In genomic region chr17:56271609-56272253, GRCm38 (mm10) we compare ENCODE assay signal across 23 mouse cellular contexts. TPM values are rescaled to one million over a fixed set of nuclear protein-coding genes. Genes with fewer than 3 reads are reported as not detected.
DNase-seq lines count a peak whose midpoint lies in the region; ATAC-seq and TF ChIP-seq lines count a peak whose summit lies in the region.
"Had no signal": no experiment of that assay in that cellular context is flagged by ENCODE, and none has a peak within 500 bp of the region (broad histone marks: within the 10 kb centered on the region; RNA-seq: fewer than 3 reads in every experiment).

No protein-coding gene starts in this region.

- TF ChIP-seq EP300 in heart, adult 2 months (IDR thresholded peaks at IDR 0.05; ENCODE audit: insufficient read depth, low read depth, low read length): no peak
- TF ChIP-seq EP300 in liver, embryonic 14.5 days (IDR thresholded peaks at IDR 0.05; ENCODE audit: low read depth): no peak
- no peak for TF ChIP-seq EP300 in liver, postnatal 0 days (IDR thresholded peaks at IDR 0.05; ENCODE audit: low read depth)

- H3K79me2 ChIP-seq in heart, adult 2 months (replicated peaks; ENCODE audit: control insufficient read depth, insufficient read depth, low read length): no peaks in the 10 kb centered on the region; the same call in 1 of the 2 replicates

- intact Hi-C loops in heart, adult 2 months (cut with DNase I): no loop called here

- H3K27ac ChIP-seq in heart, adult 2 months: no peak overlapping the region
- no peak overlapping the region for H3K27ac ChIP-seq in liver, embryonic 14.5 days
- H3K27ac ChIP-seq in liver, postnatal 0 days (ENCODE audit: low read depth): no peak overlapping the region
- H3K27ac ChIP-seq: embryonic facial prominence, embryonic 12.5 days; forebrain, embryonic 15.5 days; heart, embryonic 13.5 days; hindbrain, embryonic 13.5 days had no signal

- H3K4me1 ChIP-seq in heart, adult 2 months (ENCODE audit: control insufficient read depth, insufficient read depth, low read length): peaks cover 13% of the 10 kb centered on the region
- peaks cover 5 to 19% of the 10 kb centered on the region in 2 experiments; a peak in 3 of 4 replicates for H3K4me1 ChIP-seq in liver, embryonic 14.5 days (replicated peaks; ENCODE audit: control insufficient read depth in 2 of 2, insufficient read depth in 2 of 2, low read length in 1 of 2)
- peaks cover 23% of the 10 kb centered on the region for H3K4me1 ChIP-seq in liver, postnatal 0 days (ENCODE audit: insufficient read depth)
- H3K4me1 ChIP-seq: embryonic facial prominence, embryonic 12.5 days had no signal

- H3K4me2 ChIP-seq in liver, embryonic 14.5 days (ENCODE audit: low read depth): no peak overlapping the region
- no peak overlapping the region for H3K4me2 ChIP-seq in liver, postnatal 0 days (ENCODE audit: low read depth, low read length)
- H3K4me2 ChIP-seq: embryonic facial prominence, embryonic 12.5 days; forebrain, embryonic 15.5 days; heart, embryonic 13.5 days; hindbrain, embryonic 13.5 days had no signal

- no peaks in the 10 kb centered on the region for H3K27me3 ChIP-seq in heart, adult 2 months (ENCODE audit: control insufficient read depth, insufficient read depth, low read length)
- no peaks in the 10 kb centered on the region for H3K27me3 ChIP-seq in liver, embryonic 14.5 days (ENCODE audit: control insufficient read depth, insufficient read depth, low read length)
- H3K27me3 ChIP-seq in liver, postnatal 0 days (ENCODE audit: insufficient read depth, low read length): no peaks in the 10 kb centered on the region
- H3K27me3 ChIP-seq: embryonic facial prominence, embryonic 12.5 days; forebrain, embryonic 15.5 days; heart, embryonic 13.5 days; hindbrain, embryonic 13.5 days had no signal

- H3K9me3 ChIP-seq in liver, embryonic 14.5 days (ENCODE audit: control insufficient read depth, low read length): no peaks in the 10 kb centered on the region
- no peaks in the 10 kb centered on the region for H3K9me3 ChIP-seq in liver, postnatal 0 days (ENCODE audit: low read length)
- H3K9me3 ChIP-seq: embryonic facial prominence, embryonic 12.5 days; forebrain, embryonic 15.5 days; G1E; heart, embryonic 13.5 days; hindbrain, embryonic 13.5 days had no signal

- no peak overlapping the region for H3K9ac ChIP-seq in heart, adult 2 months (ENCODE audit: low read depth, low read length)
- no peak overlapping the region for H3K9ac ChIP-seq in liver, embryonic 14.5 days (replicated peaks)
- no peak overlapping the region for H3K9ac ChIP-seq in liver, postnatal 0 days (replicated peaks)
- H3K9ac ChIP-seq: embryonic facial prominence, embryonic 12.5 days; forebrain, embryonic 15.5 days; hindbrain, embryonic 13.5 days had no signal

- DNase-seq in cerebellum, adult 11-12 months: peak; percentile 52
- DNase-seq in cerebellum, adult 9-11 months: no peak
- DNase-seq in heart, adult 2 months: peak in 1 of 2 experiments; percentile 31
- DNase-seq in heart, adult 8-10 months (ENCODE audit: low spot score): no peak
- no peak for DNase-seq in liver, embryonic 14.5 days (ENCODE audit: low read depth in 3 of 3, low spot score in 3 of 3)
- DNase-seq in liver, postnatal 0 days: no peak
- no peak for DNase-seq in lung, postnatal 10 days
- DNase-seq: adrenal gland, adult 8-10 months; adrenal gland, postnatal 36 days; B cell, adult 2 months; cerebellum, adult 8-10 months; cerebellum, postnatal 25 days had no signal

- TF ChIP-seq CTCF in heart, adult 2 months (IDR thresholded peaks at IDR 0.05): 0 out of 2 replicates have a peak, but pooled peaks have one; percentile 6
- TF ChIP-seq CTCF in liver, embryonic 14.5 days (IDR thresholded peaks at IDR 0.05; ENCODE audit: low read depth): peak; percentile 25; the same call in 1 of the 2 replicates
- TF ChIP-seq CTCF in liver, postnatal 0 days (IDR thresholded peaks at IDR 0.05; ENCODE audit: low read depth): no peak

- 73% methylated on average over 12 of the region's 12 CpGs for WGBS in heart, adult 2 months
- 82% methylated on average over 12 of the region's 12 CpGs for WGBS in liver, embryonic 14.5 days (ENCODE audit: insufficient replicate concordance)
- 83% methylated on average over 12 of the region's 12 CpGs for WGBS in liver, postnatal 0 days (ENCODE audit: insufficient replicate concordance)

- H3K4me3 ChIP-seq in heart, adult 2 months: no peak overlapping the region
- no peak overlapping the region for H3K4me3 ChIP-seq in liver, embryonic 14.5 days (ENCODE audit: insufficient read depth in 1 of 2, low read depth in 2 of 2, low read length in 2 of 2)
- H3K4me3 ChIP-seq in liver, postnatal 0 days (ENCODE audit: low read depth, low read length): no peak overlapping the region
- H3K4me3 ChIP-seq: embryonic facial prominence, embryonic 12.5 days; forebrain, embryonic 15.5 days; heart, embryonic 13.5 days; hindbrain, embryonic 13.5 days had no signal

- ATAC-seq in liver, embryonic 14.5 days (ENCODE audit: insufficient read depth): no peak
- ATAC-seq in liver, postnatal 0 days: no peak
- ATAC-seq: CD4-positive, CD25-positive, alpha-beta regulatory T cell, adult 4 months; forebrain, embryonic 15.5 days had no signal

- H3K36me3 ChIP-seq in heart, adult 2 months (ENCODE audit: control insufficient read depth, insufficient read depth, low read length): no peaks in the 10 kb centered on the region
- no peaks in the 10 kb centered on the region; the same call in 1 of the 2 replicates for H3K36me3 ChIP-seq in liver, embryonic 14.5 days (replicated peaks; ENCODE audit: control insufficient read depth, insufficient read depth, low read depth)
- H3K36me3 ChIP-seq in liver, postnatal 0 days (replicated peaks; ENCODE audit: insufficient read depth, low read length): peaks cover 24% of the 10 kb centered on the region
- H3K36me3 ChIP-seq: forebrain, embryonic 15.5 days had no signal

- TF ChIP-seq POLR2A in heart, adult 2 months (IDR thresholded peaks at IDR 0.05; ENCODE audit: insufficient read depth, low read depth, low read length): no peak

RNA-seq across cellular contexts. Expression of gene Ticam1, which starts 4.9 kb away (rescaled TPM):
- 1 to 10 TPM; 8.0 TPM for total RNA-seq in heart, adult 2 months (2021)
- 16.8 and 18.0 TPM in 2 replicates for polyA plus RNA-seq in heart, adult 2 months (2012; rRNA removed)
- total RNA-seq in heart, adult 8-10 months (2022): 1 to 10 TPM; 6.9 to 9.5 (median 8.1) TPM
- polyA plus RNA-seq in liver, embryonic 14.5 days (2012; rRNA removed): 4.9 and 6.8 TPM in 2 replicates
- 3.4 and 3.8 TPM in 2 replicates for polyA plus RNA-seq in liver, embryonic 14.5 days (2014; fragmentation: Nextera tagmentation; extraction: Ambion mirVana)
- 2.6 and 3.1 TPM in 2 replicates for polyA plus RNA-seq in liver, postnatal 0 days (2015; fragmentation: Nextera tagmentation; extraction: Ambion mirVana)

RNA-seq across cellular contexts. Expression of gene Fem1a, which starts 15.1 kb away (rescaled TPM):
- 100 to 1,000 TPM; 108 to 124 TPM for total RNA-seq in heart, adult 2 months (2021)
- polyA plus RNA-seq in heart, adult 2 months (2012; rRNA removed): 81.5 and 104 TPM in 2 replicates
- total RNA-seq in heart, adult 8-10 months (2022): 100 to 1,000 TPM; 113 to 131 (median 128) TPM
- 5.6 and 5.8 TPM in 2 replicates for polyA plus RNA-seq in liver, embryonic 14.5 days (2012; rRNA removed)
- polyA plus RNA-seq in liver, embryonic 14.5 days (2014; fragmentation: Nextera tagmentation; extraction: Ambion mirVana): 4.9 and 5.8 TPM in 2 replicates
- 5.1 and 5.2 TPM in 2 replicates for polyA plus RNA-seq in liver, postnatal 0 days (2015; fragmentation: Nextera tagmentation; extraction: Ambion mirVana)

RNA-seq across cellular contexts. Expression of gene Plin3, which starts 20.9 kb away (rescaled TPM):
- total RNA-seq in heart, adult 2 months (2021): 100 to 1,000 TPM; 160 to 221 TPM
- 65.6 and 66.2 TPM in 2 replicates for polyA plus RNA-seq in heart, adult 2 months (2012; rRNA removed)
- 100 to 1,000 TPM; 172 to 233 (median 219) TPM for total RNA-seq in heart, adult 8-10 months (2022)
- 7.4 and 9.2 TPM in 2 replicates for polyA plus RNA-seq in liver, embryonic 14.5 days (2012; rRNA removed)
- 24.2 and 27.2 TPM in 2 replicates for polyA plus RNA-seq in liver, embryonic 14.5 days (2014; fragmentation: Nextera tagmentation; extraction: Ambion mirVana)
- 25.8 and 26.8 TPM in 2 replicates for polyA plus RNA-seq in liver, postnatal 0 days (2015; fragmentation: Nextera tagmentation; extraction: Ambion mirVana)

RNA-seq across cellular contexts. Expression of gene Arrdc5, which starts 28.4 kb away (rescaled TPM):
- total RNA-seq in heart, adult 2 months (2021): not detected
- polyA plus RNA-seq in heart, adult 2 months (2012; rRNA removed): 0.32 TPM in 1 of 2 replicates, not detected in the other
- total RNA-seq in heart, adult 8-10 months (2022): under 1 TPM in 1 of 4 experiments, not detected in 3; 0.41 TPM
- not detected in 2 replicates for polyA plus RNA-seq in liver, embryonic 14.5 days (2012; rRNA removed)
- polyA plus RNA-seq in liver, embryonic 14.5 days (2014; fragmentation: Nextera tagmentation; extraction: Ambion mirVana): not detected in 2 replicates
- not detected in 2 replicates for polyA plus RNA-seq in liver, postnatal 0 days (2015; fragmentation: Nextera tagmentation; extraction: Ambion mirVana)
- total RNA-seq: adrenal gland, adult 8-10 months; adrenal gland, postnatal 36 days; G1E; gastrocnemius, adult 8-10 months; hematopoietic stem cell, adult 5-6 weeks had no signal
- polyA plus RNA-seq: CD4-positive, CD25-positive, alpha-beta regulatory T cell, adult 4 months; cortical plate, adult 2 months; embryonic facial prominence, embryonic 12.5 days; forebrain, embryonic 11.5 days; forebrain, embryonic 15.5 days; G1E; heart, embryonic 13.5 days; heart, postnatal 0 days; hindbrain, embryonic 13.5 days had no signal

RNA-seq across cellular contexts. Expression of gene Uhrf1, which starts 31.4 kb away (rescaled TPM):
- total RNA-seq in heart, adult 2 months (2021): 1 to 10 TPM; 2.0 to 2.4 TPM
- polyA plus RNA-seq in heart, adult 2 months (2012; rRNA removed): 0.85 and 1.2 TPM in 2 replicates
- 1 to 10 TPM; 1.5 to 2.6 (median 2.2) TPM for total RNA-seq in heart, adult 8-10 months (2022)
- 72.6 and 86.2 TPM in 2 replicates for polyA plus RNA-seq in liver, embryonic 14.5 days (2012; rRNA removed)
- polyA plus RNA-seq in liver, embryonic 14.5 days (2014; fragmentation: Nextera tagmentation; extraction: Ambion mirVana): 76.0 and 90.8 TPM in 2 replicates
- 37.8 and 43.5 TPM in 2 replicates for polyA plus RNA-seq in liver, postnatal 0 days (2015; fragmentation: Nextera tagmentation; extraction: Ambion mirVana)

Comparison
In these comparisons a context has a peak if more than half of its experiments do, and no peak if none do; other contexts are left out.
1. RNA of gene Fem1a, which starts 15.1 kb away (polyA plus RNA-seq): 81.5 to 104 TPM in heart, adult 2 months; 4.9 to 5.8 TPM in liver, embryonic 14.5 days and 5.1 to 5.2 TPM in liver, postnatal 0 days; every median in the first group is over 10 times any median in the second.